Mouse (Mus musculus): ENCODE measurements around the gene Gm19684. TPM values are rescaled to one million over a fixed set of nuclear protein-coding genes. Genes with fewer than 3 reads are reported as not detected.
"Not testable (repeated sequence)": the region's sequence is repeated elsewhere in the genome, so short reads cannot be mapped to it uniquely, and the experiment has no call there.

Gm19684 gene
- total and polyA plus RNA-seq, 2 experiments from 2014 or later, result not detected

GRCm38 (mm10) chr17:36151200-36151599 is 29.7 kb downstream of the Gm19684 start:
- not testable (repeated sequence) for H3K4me3 ChIP-seq (ENCODE audit: low read depth, low read length)
- H3K27me3 ChIP-seq (ENCODE audit: control insufficient read depth, insufficient read depth, low read length), result peaks cover 39% of the 10 kb centered on the region

GRCm38 (mm10) chr17:36154271-36155149 is 33.0 kb downstream of the Gm19684 start:
- no peak overlapping the region for H3K4me3 ChIP-seq (ENCODE audit: low read depth, low read length)
- no peaks in the 10 kb centered on the region for H3K4me1 ChIP-seq (ENCODE audit: control insufficient read depth, insufficient read depth)
- H3K9me3 ChIP-seq (replicated peaks; ENCODE audit: control insufficient read depth, low read length), result no peaks in the 10 kb centered on the region
- H3K27me3 ChIP-seq (ENCODE audit: control insufficient read depth, insufficient read depth, low read length), result peaks cover 47% of the 10 kb centered on the region
- no peak overlapping the region for H3K9ac ChIP-seq (replicated peaks; ENCODE audit: low read depth, low read length)
- ATAC-seq (ENCODE audit: insufficient read depth, low read depth), result no peak
- WGBS, result 12% methylated on average over 3 of the region's 3 CpGs
- H3K36me3 ChIP-seq (replicated peaks; ENCODE audit: control insufficient read depth, insufficient read depth, low read length), result no peaks in the 10 kb centered on the region
- DNase-seq (ENCODE audit: low spot score), result no peak
- no peak for TF ChIP-seq CTCF (IDR thresholded peaks at IDR 0.05; ENCODE audit: low read depth)
- no peak for TF ChIP-seq EP300 (IDR thresholded peaks at IDR 0.05; ENCODE audit: low read depth)
- no peak overlapping the region for H3K27ac ChIP-seq (ENCODE audit: low read depth)
- no peak overlapping the region for H3K4me2 ChIP-seq (ENCODE audit: low read depth, low read length)

More at GRCm38 (mm10) chr17:36151200-36151599, 29.7 kb downstream of the Gm19684 start:
- not testable (repeated sequence) for H3K27ac ChIP-seq (ENCODE audit: low read depth); H3K36me3 ChIP-seq (replicated peaks; ENCODE audit: control insufficient read depth, insufficient read depth, low read length); DNase-seq (ENCODE audit: low spot score); H3K4me1 ChIP-seq (ENCODE audit: control insufficient read depth, insufficient read depth); ATAC-seq (ENCODE audit: insufficient read depth, low read depth); H3K4me2 ChIP-seq (ENCODE audit: low read depth, low read length); H3K9me3 ChIP-seq (replicated peaks; ENCODE audit: control insufficient read depth, low read length); H3K9ac ChIP-seq (replicated peaks; ENCODE audit: low read depth, low read length)
- WGBS, result 41% methylated on average over 4 of the region's 4 CpGs

- H3K27me3 ChIP-seq (ENCODE audit: control insufficient read depth, insufficient read depth, low read length), result peaks cover 59% of the 10 kb centered on the region
- not testable (repeated sequence) for H3K27ac ChIP-seq (ENCODE audit: low read depth); H3K9me3 ChIP-seq (replicated peaks; ENCODE audit: control insufficient read depth, low read length); H3K36me3 ChIP-seq (replicated peaks; ENCODE audit: control insufficient read depth, insufficient read depth, low read length); H3K4me1 ChIP-seq (ENCODE audit: control insufficient read depth, insufficient read depth); DNase-seq (ENCODE audit: low spot score); ATAC-seq (ENCODE audit: insufficient read depth, low read depth); H3K9ac ChIP-seq (replicated peaks; ENCODE audit: low read depth, low read length)
- WGBS, result under 1% methylated on average over 36 of the region's 36 CpGs
- H3K4me2 ChIP-seq (ENCODE audit: low read depth, low read length), result peak overlapping the region; percentile 49
- H3K4me3 ChIP-seq (ENCODE audit: low read depth, low read length), result peak overlapping the region; percentile 30
These were observed 36.3 kb downstream of the Gm19684 start for GRCm38 (mm10) chr17:36157782-36158181.

GRCm38 (mm10) chr17:36158264-36158663 is 36.8 kb downstream of the Gm19684 start:
- not testable (repeated sequence) for ATAC-seq (ENCODE audit: insufficient read depth, low read depth); DNase-seq (ENCODE audit: low spot score); H3K9me3 ChIP-seq (replicated peaks; ENCODE audit: control insufficient read depth, low read length); H3K4me2 ChIP-seq (ENCODE audit: low read depth, low read length); H3K27ac ChIP-seq (ENCODE audit: low read depth); H3K36me3 ChIP-seq (replicated peaks; ENCODE audit: control insufficient read depth, insufficient read depth, low read length); H3K4me1 ChIP-seq (ENCODE audit: control insufficient read depth, insufficient read depth); H3K9ac ChIP-seq (replicated peaks; ENCODE audit: low read depth, low read length)
- peaks cover 64% of the 10 kb centered on the region for H3K27me3 ChIP-seq (ENCODE audit: control insufficient read depth, insufficient read depth, low read length)
- WGBS, result 14% methylated on average over 11 of the region's 11 CpGs
- peak overlapping the region; percentile 30; the same call in 1 of the 2 replicates for H3K4me3 ChIP-seq (ENCODE audit: low read depth, low read length)

GRCm38 (mm10) chr17:36161129-36162051 is 39.9 kb downstream of the Gm19684 start:
- no peak overlapping the region for H3K27ac ChIP-seq (ENCODE audit: low read depth)
- peak overlapping the region; percentile 42 for H3K4me2 ChIP-seq (ENCODE audit: low read depth, low read length)
- ATAC-seq (ENCODE audit: insufficient read depth, low read depth) (no peak), DNase-seq (ENCODE audit: low spot score) (no peak)
- 3% methylated on average over 56 of the region's 56 CpGs for WGBS
- H3K36me3 ChIP-seq (replicated peaks; ENCODE audit: control insufficient read depth, insufficient read depth, low read length), result no peaks in the 10 kb centered on the region
- TF ChIP-seq EP300 (IDR thresholded peaks at IDR 0.05; ENCODE audit: low read depth) (no peak), CTCF (IDR thresholded peaks at IDR 0.05; ENCODE audit: low read depth) (no peak)
- H3K27me3 ChIP-seq (ENCODE audit: control insufficient read depth, insufficient read depth, low read length), result peaks cover 65% of the 10 kb centered on the region
- peak overlapping the region; percentile 35 for H3K4me3 ChIP-seq (ENCODE audit: low read depth, low read length)
- H3K9me3 ChIP-seq (replicated peaks; ENCODE audit: control insufficient read depth, low read length), result no peaks in the 10 kb centered on the region
- no peaks in the 10 kb centered on the region; the same call in 1 of the 2 replicates for H3K4me1 ChIP-seq (ENCODE audit: control insufficient read depth, insufficient read depth)
- no peak overlapping the region for H3K9ac ChIP-seq (replicated peaks; ENCODE audit: low read depth, low read length)

- H3K4me3 ChIP-seq (ENCODE audit: low read depth, low read length), result not testable (repeated sequence)
These were observed 45.4 kb downstream of the Gm19684 start for GRCm38 (mm10) chr17:36166901-36167300.

More at GRCm38 (mm10) chr17:36166901-36167300, 45.4 kb downstream of the Gm19684 start:
- H3K9ac ChIP-seq (replicated peaks; ENCODE audit: low read depth, low read length); H3K36me3 ChIP-seq (replicated peaks; ENCODE audit: control insufficient read depth, insufficient read depth, low read length); H3K4me2 ChIP-seq (ENCODE audit: low read depth, low read length); H3K27ac ChIP-seq (ENCODE audit: low read depth); DNase-seq (ENCODE audit: low spot score); H3K9me3 ChIP-seq (replicated peaks; ENCODE audit: control insufficient read depth, low read length); ATAC-seq (ENCODE audit: insufficient read depth, low read depth); H3K4me1 ChIP-seq (ENCODE audit: control insufficient read depth, insufficient read depth): not testable (repeated sequence)
- 16% methylated on average over 2 of the region's 2 CpGs for WGBS
- H3K27me3 ChIP-seq (ENCODE audit: control insufficient read depth, insufficient read depth, low read length), result peaks cover 69% of the 10 kb centered on the region
